Mouse (Mus musculus) lung, postnatal 0 days (tissue): ENCODE results near the gene Sap30bp.

ENCODE experiments used
- CTCF ChIP-seq: IDR thresholded peaks from 2 replicates; pipeline ENCODE4 v1.5.1; 2016; ENCODE audit warnings: antibody characterized with exemption, mild to moderate bottlenecking
- EP300 ChIP-seq: IDR thresholded peaks from 2 replicates; pipeline ENCODE4 v1.6.1; 2016; ENCODE audit warnings: antibody characterized with exemption, mild to moderate bottlenecking, control low read depth

DNA sequence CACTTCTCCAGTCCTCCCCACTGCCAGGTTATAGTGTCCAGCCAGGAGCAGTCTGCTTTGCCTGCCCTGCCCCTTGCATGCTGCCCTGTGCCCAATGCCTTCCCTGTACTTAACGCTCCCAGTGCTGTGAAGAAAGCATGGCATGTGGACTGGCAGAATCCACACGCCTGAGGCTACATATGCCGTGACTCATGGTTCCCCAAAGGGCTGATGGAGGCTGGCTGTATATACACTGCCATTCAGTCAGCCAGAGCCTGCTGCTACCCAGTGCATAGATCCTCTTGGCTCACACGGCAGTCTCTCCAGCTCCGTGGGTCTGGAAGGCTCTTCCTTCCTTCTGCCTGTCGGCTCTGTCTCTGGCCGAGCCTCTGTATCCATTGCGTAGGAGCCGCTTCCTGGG lies 15.2 kb downstream of the Sap30bp start:
- TF ChIP-seq CTCF (no peak), EP300 (no peak)
